Mouse (Mus musculus): ENCODE results near the gene Evl.

DNA sequence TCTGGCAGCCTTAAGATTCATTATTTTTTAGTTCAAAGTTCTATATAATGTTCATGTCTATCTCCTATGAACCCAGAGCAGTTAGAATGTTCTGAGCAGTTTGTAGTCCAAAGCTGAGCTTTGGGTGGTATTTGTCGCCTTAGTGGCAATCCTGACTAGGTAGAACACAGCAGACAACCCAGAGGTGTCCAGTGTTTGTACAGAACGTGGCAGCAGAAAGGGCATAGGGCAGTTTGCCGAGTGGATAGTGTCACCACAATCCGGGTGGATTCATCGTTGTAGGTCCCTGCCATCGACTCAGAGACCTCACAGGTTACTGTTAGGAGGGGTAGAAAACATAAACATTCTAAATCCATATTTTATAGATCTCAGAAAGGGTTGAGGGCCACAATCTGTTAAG, 151.0 kb downstream of the Evl start:
- TF ChIP-seq RCOR1 (conservative IDR thresholded peaks at IDR 0.05; ENCODE audit: low read depth, low read length) (no peak), CTCF (conservative IDR thresholded peaks at IDR 0.05 in 1 of 2, IDR thresholded peaks at IDR 0.05 in 1 of 2; ENCODE audit: low read depth in 2 of 2, low read length in 2 of 2) (no peak), ZC3H11A (IDR thresholded peaks at IDR 0.05; ENCODE audit: low read depth, low read length) (no peak), TCF12 (IDR thresholded peaks at IDR 0.05; ENCODE audit: low read depth, low read length) (no peak), E2F4 (IDR thresholded peaks at IDR 0.05; ENCODE audit: insufficient replicate concordance, low read depth, low read length) (no peak), ELF1 (IDR thresholded peaks at IDR 0.05; ENCODE audit: low read depth, low read length) (no peak), SMC3 (IDR thresholded peaks at IDR 0.05; ENCODE audit: low read depth, low read length) (no peak), MAZ (IDR thresholded peaks at IDR 0.05; ENCODE audit: low read depth, low read length) (no peak), NRF1 (IDR thresholded peaks at IDR 0.05; ENCODE audit: low read depth, low read length) (no peak), JUND (conservative IDR thresholded peaks at IDR 0.05; ENCODE audit: low read depth, low read length) (no peak)
